Mouse (Mus musculus) forebrain, postnatal 0 days (tissue): ENCODE measurements around the gene Tfg. TPM values are rescaled to one million over a fixed set of nuclear protein-coding genes. Genes with fewer than 3 reads are reported as not detected.

ENCODE experiments used
- ATAC-seq: fragments of 200-750 bp; cut with Nextera tagmentation; 2 replicates; pipeline ENCODE4 v1.8.0; 2017; ENCODE audit warnings: mild to moderate bottlenecking, moderate library complexity
- DNase-seq: peaks from one replicate; pipeline ENCODE4 v3.0.0-alpha.2; 2015
- H3K27ac ChIP-seq: fragments of 300-500 bp; sonication (generic); 2 replicates; pipeline ENCODE4 v1.5.1; 2014; ENCODE audit warnings: low read depth, mild to moderate bottlenecking, antibody characterized with exemption, low read length, moderate library complexity, mixed read lengths
- H3K27me3 ChIP-seq: fragments of 300-500 bp; sonication (generic); 2 replicates; pipeline ENCODE4 v1.6.1; 2014; ENCODE audit warnings: mild to moderate bottlenecking, low read length, mixed read lengths; ENCODE audit not compliant: insufficient read depth
- H3K36me3 ChIP-seq: fragments of 300-500 bp; sonication (generic); 2 replicates; pipeline ENCODE4 v1.6.1; 2014; ENCODE audit warnings: mild to moderate bottlenecking, moderate library complexity; ENCODE audit not compliant: insufficient read depth
- H3K4me1 ChIP-seq: fragments of 300-500 bp; sonication (generic); 2 replicates; pipeline ENCODE4 v1.6.1; 2014; ENCODE audit warnings: antibody characterized with exemption; ENCODE audit not compliant: insufficient read depth
- H3K4me2 ChIP-seq: fragments of 300-500 bp; sonication (generic); 2 replicates; pipeline ENCODE4 v1.6.1; 2014; ENCODE audit warnings: low read depth, mild to moderate bottlenecking, moderate library complexity
- H3K4me3 ChIP-seq: fragments of 300-500 bp; sonication (generic); 2 replicates; pipeline ENCODE4 v1.5.1; 2014; ENCODE audit warnings: low read depth, low read length, mixed read lengths
- H3K9ac ChIP-seq: fragments of 300-500 bp; sonication (generic); 2 replicates; pipeline ENCODE4 v1.6.1; 2014; ENCODE audit warnings: mild to moderate bottlenecking
- H3K9me3 ChIP-seq: fragments of 300-500 bp; sonication (generic); 2 replicates; pipeline ENCODE4 v1.6.1; 2016; ENCODE audit warnings: low read length
- CTCF ChIP-seq: sonication (generic); IDR thresholded peaks from 2 replicates; pipeline ENCODE4 v1.5.1; 2016; ENCODE audit warnings: antibody characterized with exemption, control low read depth, low read depth
- WGBS: fragments of 180-500 bp; shearing (Covaris S2); extraction: QIAGEN DNeasy Blood & Tissue Kit; methylation state at CpG from one replicate; pipeline ENCODE4 v1.1.7; 2014; 5-methylcytosine and 5-hydroxymethylcytosine counted together
- polyA plus RNA-seq: library from polyadenylated mRNA; unstranded; fragments of >200 nt; fragmentation: Nextera tagmentation; extraction: Ambion mirVana; gene quantifications from 2 replicates; pipeline ENCODE4 v1.2.1, GENCODE M21; 2015
- total RNA-seq: library from RNA; depleted of rRNA; stranded (reverse); fragments of >200 nt; gene quantifications from 2 replicates; pipeline ENCODE4 v1.2.3, GENCODE M21; 2014; rRNA removed

The Tfg gene
- total and polyA plus RNA-seq, 2 experiments from 2014 or later: 105 to 151 TPM

DNA sequence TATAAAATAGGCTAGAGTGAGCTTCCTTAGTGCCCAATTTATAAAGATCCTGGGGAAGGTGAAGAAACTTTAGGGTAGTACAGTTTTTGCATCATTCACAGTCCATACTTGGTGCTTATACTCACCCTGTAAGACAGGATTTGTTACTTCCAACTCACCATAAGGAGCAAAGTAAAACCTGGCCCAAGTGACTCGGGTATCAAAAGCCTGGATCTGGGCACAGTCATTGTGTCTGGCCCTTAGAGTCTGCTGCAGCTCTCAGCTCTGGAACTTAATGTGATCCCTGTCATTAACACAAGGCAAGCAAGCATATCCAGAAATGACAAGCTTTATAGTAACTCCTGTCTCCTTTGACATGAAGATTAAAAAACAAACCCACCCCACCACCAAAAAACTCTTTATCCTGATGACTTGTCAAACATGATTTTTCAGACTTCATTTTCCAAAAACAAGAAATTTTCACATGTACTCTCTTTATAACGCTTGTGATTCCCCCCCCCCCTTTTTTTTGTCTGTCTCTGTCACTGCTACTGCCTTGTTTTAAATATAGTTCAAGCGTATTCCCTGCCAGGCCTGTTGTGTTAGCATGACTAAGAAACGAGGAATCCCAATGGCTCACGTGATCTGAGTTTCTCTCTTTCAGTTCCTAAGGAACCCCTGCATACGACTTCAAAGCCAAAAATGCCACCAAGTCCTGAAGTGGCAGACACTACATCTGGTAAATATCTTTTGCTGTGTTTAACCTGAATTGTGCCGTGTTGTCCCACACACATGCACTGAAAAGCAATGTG, 70.7 kb downstream of the Tfg start:
- no peak overlapping the region for H3K4me3 ChIP-seq
- no peaks in the 10 kb centered on the region for H3K9me3 ChIP-seq
- no peak overlapping the region for H3K4me2 ChIP-seq
- H3K27ac ChIP-seq: no peak overlapping the region
- no peak overlapping the region for H3K9ac ChIP-seq
- 41% methylated on average over 7 of the region's 7 CpGs for WGBS
- peak; percentile 79 for ATAC-seq
- no peak for TF ChIP-seq CTCF
- no peaks in the 10 kb centered on the region for H3K4me1 ChIP-seq
- H3K36me3 ChIP-seq: no peaks in the 10 kb centered on the region
- DNase-seq: no peak
- H3K27me3 ChIP-seq: no peaks in the 10 kb centered on the region

- DNase-seq (no peak), ATAC-seq (no peak)
- Histone ChIP-seq H3K9ac (no peak overlapping the region), H3K4me2 (no peak overlapping the region), H3K27me3 (no peaks in the 10 kb centered on the region), H3K9me3 (no peaks in the 10 kb centered on the region), H3K27ac (no peak overlapping the region), H3K4me1 (no peaks in the 10 kb centered on the region), H3K36me3 (no peaks in the 10 kb centered on the region), H3K4me3 (no peak overlapping the region)
- WGBS: 19% methylated on average over 2 of the region's 2 CpGs
- TF ChIP-seq CTCF: no peak
Observed at GRCm38 (mm10) chr16:56645251-56645650, 72.0 kb downstream of the Tfg start.

Other genes starting within 250 kb of the Tfg start
- 0.54 and 1.2 TPM in 2 replicates for gene Abi3bp, start 239.6 kb downstream of the Tfg start, total RNA-seq
- 0.54 and 0.64 TPM in 2 replicates for gene Abi3bp, start 239.6 kb downstream of the Tfg start, polyA plus RNA-seq
- gene Adgrg7, start 78.4 kb upstream of the Tfg start, total RNA-seq: not detected in 2 replicates
- gene Adgrg7, start 78.4 kb upstream of the Tfg start, polyA plus RNA-seq: not detected in 2 replicates
- 1.5 and 3.0 TPM in 2 replicates for gene Tmem45a, start 168.7 kb upstream of the Tfg start, total RNA-seq
- 3.8 and 4.0 TPM in 2 replicates for gene Tmem45a, start 168.7 kb upstream of the Tfg start, polyA plus RNA-seq
- 0.76 and 1.9 TPM in 2 replicates for gene Lnp1, start 210.6 kb upstream of the Tfg start, total RNA-seq
- gene Lnp1, start 210.6 kb upstream of the Tfg start, polyA plus RNA-seq: 1.5 and 1.9 TPM in 2 replicates